Mouse (Mus musculus) cerebral cortex, adult 2 months (tissue): ENCODE data around the gene Tmprss4.

Experiments
- WGBS: fragments of 180-500 bp; shearing (Covaris S2); methylation state at CpG from one replicate; pipeline ENCODE4 v1.1.7; 2018; 5-methylcytosine and 5-hydroxymethylcytosine counted together

Gene Tmprss4

GRCm38 (mm10) chr9:45138191-45139032, 65.5 kb downstream of the Tmprss4 start, which contains the start of gene Scn4b:
TSS of gene Scn4b (plus strand) at chr9:45138395.
- under 1% methylated on average over 73 of the region's 76 CpGs for WGBS

GRCm38 (mm10) chr9:45136442-45137169, 67.3 kb downstream of the Tmprss4 start:
- WGBS: 51% methylated on average over 7 of the region's 7 CpGs

- 46% methylated on average over 5 of the region's 5 CpGs for WGBS
Observed at GRCm38 (mm10) chr9:45133484-45134310, 70.2 kb downstream of the Tmprss4 start.

- WGBS: 95% methylated on average over 3 of the region's 3 CpGs
Observed at GRCm38 (mm10) chr9:45130119-45130518, 73.8 kb downstream of the Tmprss4 start.

- WGBS: 57% methylated on average over 7 of the region's 7 CpGs
Observed at GRCm38 (mm10) chr9:45126941-45127340, 77.0 kb downstream of the Tmprss4 start.

GRCm38 (mm10) chr9:45125211-45125610, 78.7 kb downstream of the Tmprss4 start:
- WGBS: 89% methylated on average over 14 of the region's 14 CpGs
